Mouse (Mus musculus): ENCODE measurements around the gene 4922502D21Rik.
"Not testable (repeated sequence)": the region's sequence is repeated elsewhere in the genome, so short reads cannot be mapped to it uniquely, and the experiment has no call there.

The 4922502D21Rik gene

GRCm38 (mm10) chr6:129331610-129332009, at the start of gene 4922502D21Rik:
TSS of gene 4922502D21Rik (minus strand) at chr6:129331796.
- DNase-seq = no peak

- DNase-seq = no peak
These were observed 48.9 kb upstream of the 4922502D21Rik start for GRCm38 (mm10) chr6:129380454-129380853.

- DNase-seq = no peak
These were observed 43.4 kb upstream of the 4922502D21Rik start for GRCm38 (mm10) chr6:129374937-129375471.

- no peak for DNase-seq
These were observed 38.0 kb upstream of the 4922502D21Rik start for GRCm38 (mm10) chr6:129369374-129370132.

- DNase-seq = no peak
These were observed 34.4 kb upstream of the 4922502D21Rik start for GRCm38 (mm10) chr6:129365959-129366359.

- DNase-seq = no peak
These were observed 32.3 kb upstream of the 4922502D21Rik start for GRCm38 (mm10) chr6:129363942-129364341.

GRCm38 (mm10) chr6:129359515-129359914, 27.9 kb upstream of the 4922502D21Rik start:
- DNase-seq = no peak

GRCm38 (mm10) chr6:129356430-129356829, 24.8 kb upstream of the 4922502D21Rik start:
- no peak for DNase-seq

- DNase-seq = no peak
These were observed 24.2 kb upstream of the 4922502D21Rik start for GRCm38 (mm10) chr6:129355774-129356173.

- no peak for DNase-seq
These were observed 19.5 kb upstream of the 4922502D21Rik start for GRCm38 (mm10) chr6:129351091-129351490.

- no peak for DNase-seq
These were observed 18.1 kb upstream of the 4922502D21Rik start for GRCm38 (mm10) chr6:129349524-129350352.

GRCm38 (mm10) chr6:129344408-129344807, 12.8 kb upstream of the 4922502D21Rik start:
- DNase-seq = no peak

GRCm38 (mm10) chr6:129342391-129342790, 10.8 kb upstream of the 4922502D21Rik start, which contains the start of gene Clec12a:
TSS of gene Clec12a (plus strand) at chr6:129342691.
- not testable (repeated sequence) for DNase-seq

GRCm38 (mm10) chr6:129337751-129338150, 6.2 kb upstream of the 4922502D21Rik start:
- no peak for DNase-seq

GRCm38 (mm10) chr6:129333674-129334078, 2.1 kb upstream of the 4922502D21Rik start:
- DNase-seq = peak; percentile 46 to 62

GRCm38 (mm10) chr6:129326568-129327150, 4.9 kb downstream of the 4922502D21Rik start:
- DNase-seq = no peak

- no peak for DNase-seq
These were observed 5.6 kb downstream of the 4922502D21Rik start for GRCm38 (mm10) chr6:129326016-129326415.

- DNase-seq = no peak
These were observed 12.3 kb downstream of the 4922502D21Rik start for GRCm38 (mm10) chr6:129319331-129319730.

- peak in 1 of 2 experiments; percentile 31 for DNase-seq
These were observed 13.2 kb downstream of the 4922502D21Rik start for GRCm38 (mm10) chr6:129318395-129318794.

GRCm38 (mm10) chr6:129316463-129316862, 15.1 kb downstream of the 4922502D21Rik start:
- DNase-seq = no peak

- DNase-seq = no peak
These were observed 15.9 kb downstream of the 4922502D21Rik start for GRCm38 (mm10) chr6:129315698-129316097.

GRCm38 (mm10) chr6:129314655-129315168, 16.9 kb downstream of the 4922502D21Rik start:
- DNase-seq = no peak

- DNase-seq = no peak
These were observed 19.1 kb downstream of the 4922502D21Rik start for GRCm38 (mm10) chr6:129312499-129312898.
